Mouse (Mus musculus): ENCODE results near the gene Usp6nl. TPM values are rescaled to one million over a fixed set of nuclear protein-coding genes. Genes with fewer than 3 reads are reported as not detected.

Gene Usp6nl
- polyA plus RNA-seq (2016; fragmentation: Nextera tagmentation; extraction: Ambion mirVana) = 11.8 and 12.8 TPM in 2 replicates

DNA sequence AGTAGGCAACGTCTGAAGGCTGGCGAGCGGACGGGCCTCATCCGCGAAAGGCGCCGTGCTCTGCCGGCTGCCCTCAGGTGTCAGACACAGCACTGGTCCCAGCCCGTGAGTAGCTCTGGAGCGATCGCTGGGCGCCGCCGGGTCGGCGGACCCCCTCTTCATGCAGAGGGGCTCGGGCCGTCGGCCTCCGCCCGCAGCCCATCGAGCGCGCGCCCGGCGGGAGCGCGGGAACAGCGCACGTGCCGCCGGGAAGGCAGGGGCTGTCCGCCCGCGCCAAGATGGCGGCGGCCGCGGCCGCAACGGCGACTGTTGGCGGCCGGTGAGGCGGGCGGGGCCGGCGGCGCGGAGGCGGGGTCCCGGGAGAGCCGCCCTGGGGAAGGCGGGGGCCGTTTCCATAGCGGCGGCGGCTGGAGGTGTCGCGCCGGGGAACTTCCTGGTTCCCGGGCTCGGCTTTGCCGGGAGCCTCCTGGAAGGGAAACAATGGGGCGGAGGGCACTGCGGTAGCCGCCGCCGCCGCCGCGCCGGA is at the start of gene Usp6nl:
Gene Usp6nl, plus strand, starts transcription at position 292 of the 526 bp plus-strand sequence.
- Histone ChIP-seq H3K9me3 (replicated peaks) (no peaks in the 10 kb centered on the region), H3K4me1 (peaks cover 29% of the 10 kb centered on the region), H3K4me3 (peak within 1 kb of the TSS; percentile 95), H3K27ac (peak within 1 kb of the TSS; percentile 100), H3K36me3 (no peaks in the 10 kb centered on the region), H3K27me3 (ENCODE audit: low read depth, poor library complexity, severe bottlenecking) (no peaks in the 10 kb centered on the region)
- under 1% methylated on average over 72 of the region's 75 CpGs for WGBS
- DNase-seq (ENCODE audit: low spot score) = peak; percentile 88

DNA sequence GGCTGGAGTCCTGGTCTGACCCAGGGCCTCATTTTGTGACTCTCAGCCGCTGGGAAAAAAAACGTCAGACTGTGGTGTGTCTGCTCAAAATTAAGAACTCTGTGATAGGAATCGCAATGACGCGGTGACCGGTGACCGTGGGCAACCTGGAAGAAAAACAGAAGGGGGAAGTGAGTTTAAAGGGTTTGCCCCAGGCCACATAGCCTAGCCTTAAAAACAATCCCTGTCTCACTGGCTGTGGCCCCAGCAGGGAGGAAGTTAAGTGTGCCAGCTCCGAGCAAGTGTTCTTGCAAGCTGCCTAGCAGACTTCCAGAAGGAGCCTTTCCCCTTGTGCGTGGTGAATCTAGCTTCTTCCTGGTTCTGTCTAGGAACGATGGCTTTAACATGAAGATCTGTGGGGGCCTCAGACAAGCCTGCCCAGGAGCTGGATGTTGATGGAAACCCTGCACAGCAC is 49.0 kb upstream of the Usp6nl start:
- DNase-seq (ENCODE audit: low spot score) = peak; percentile 53

GRCm38 (mm10) chr2:6278813-6279530 is 43.5 kb upstream of the Usp6nl start:
- no peak overlapping the region for H3K27ac ChIP-seq
- DNase-seq (ENCODE audit: low spot score) = no peak
- H3K4me1 ChIP-seq = peaks cover 25% of the 10 kb centered on the region
- H3K36me3 ChIP-seq = no peaks in the 10 kb centered on the region
- H3K9me3 ChIP-seq (replicated peaks) = no peaks in the 10 kb centered on the region
- H3K27me3 ChIP-seq (ENCODE audit: low read depth, poor library complexity, severe bottlenecking) = no peaks in the 10 kb centered on the region
- 92% methylated on average over 10 of the region's 10 CpGs for WGBS
- H3K4me3 ChIP-seq = no peak overlapping the region

More for the DNA sequence above, 49.0 kb upstream of the Usp6nl start:
- Histone ChIP-seq H3K36me3 (no peaks in the 10 kb centered on the region), H3K9me3 (replicated peaks) (no peaks in the 10 kb centered on the region), H3K4me1 (peaks cover 36% of the 10 kb centered on the region), H3K27me3 (ENCODE audit: low read depth, poor library complexity, severe bottlenecking) (no peaks in the 10 kb centered on the region), H3K4me3 (no peak overlapping the region), H3K27ac (peak overlapping the region; percentile 84)
- 30% methylated on average over 10 of the region's 10 CpGs for WGBS

DNA sequence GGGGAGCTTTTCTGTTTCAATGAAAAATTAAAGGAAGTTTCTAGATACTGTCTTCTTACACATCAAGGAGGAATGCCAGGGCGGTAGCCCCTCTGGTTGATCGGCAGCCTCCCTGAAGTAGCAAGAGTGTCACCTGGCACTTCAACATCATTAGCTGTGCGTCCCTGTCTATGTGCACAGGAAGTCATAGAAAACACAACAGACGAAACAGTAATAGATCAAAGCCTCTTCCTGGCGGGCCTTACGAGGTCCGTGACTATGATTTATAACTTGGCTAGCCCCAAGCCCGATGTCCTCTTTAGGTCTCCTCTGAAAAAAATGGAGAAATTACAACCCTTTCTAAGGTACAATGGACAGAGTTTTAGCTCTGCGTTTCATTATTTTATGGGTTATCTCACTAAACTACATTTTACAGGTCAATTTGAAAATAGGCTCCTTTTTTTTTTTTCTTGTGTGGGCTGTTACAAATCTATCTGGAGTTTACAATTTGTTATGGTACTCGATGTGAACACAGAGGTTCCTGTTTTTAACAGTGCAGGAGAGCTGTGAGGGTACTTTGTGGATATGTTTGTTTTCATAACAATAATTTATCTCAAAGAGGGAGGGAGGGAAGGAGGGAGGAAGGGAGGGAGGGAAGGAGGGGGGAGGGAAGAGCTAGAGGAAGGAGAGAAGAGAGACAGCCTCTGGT is 42.7 kb upstream of the Usp6nl start:
- no peak overlapping the region for H3K27ac ChIP-seq
- H3K27me3 ChIP-seq (ENCODE audit: low read depth, poor library complexity, severe bottlenecking) = no peaks in the 10 kb centered on the region
- DNase-seq (ENCODE audit: low spot score) = no peak
- peaks cover 20% of the 10 kb centered on the region for H3K4me1 ChIP-seq
- no peak overlapping the region for H3K4me3 ChIP-seq
- WGBS = 22% methylated on average over 10 of the region's 10 CpGs
- H3K36me3 ChIP-seq = no peaks in the 10 kb centered on the region
- no peaks in the 10 kb centered on the region for H3K9me3 ChIP-seq (replicated peaks)

- no peaks in the 10 kb centered on the region for H3K36me3 ChIP-seq
- H3K9me3 ChIP-seq (replicated peaks) = no peaks in the 10 kb centered on the region
- no peaks in the 10 kb centered on the region for H3K27me3 ChIP-seq (ENCODE audit: low read depth, poor library complexity, severe bottlenecking)
- no peak overlapping the region for H3K27ac ChIP-seq
- H3K4me3 ChIP-seq = no peak overlapping the region
- DNase-seq (ENCODE audit: low spot score) = no peak
- peaks cover 20% of the 10 kb centered on the region for H3K4me1 ChIP-seq
- 86% methylated on average over 2 of the region's 2 CpGs for WGBS
Measured at GRCm38 (mm10) chr2:6283569-6283968, 38.9 kb upstream of the Usp6nl start.

- 83% methylated on average over 3 of the region's 3 CpGs for WGBS
- H3K36me3 ChIP-seq = no peaks in the 10 kb centered on the region
- DNase-seq (ENCODE audit: low spot score) = no peak
- no peaks in the 10 kb centered on the region for H3K9me3 ChIP-seq (replicated peaks)
- no peak overlapping the region for H3K4me3 ChIP-seq
- H3K27ac ChIP-seq = no peak overlapping the region
- no peaks in the 10 kb centered on the region for H3K27me3 ChIP-seq (ENCODE audit: low read depth, poor library complexity, severe bottlenecking)
- peaks cover 14% of the 10 kb centered on the region for H3K4me1 ChIP-seq
Measured at GRCm38 (mm10) chr2:6284784-6285183, 37.7 kb upstream of the Usp6nl start.

DNA sequence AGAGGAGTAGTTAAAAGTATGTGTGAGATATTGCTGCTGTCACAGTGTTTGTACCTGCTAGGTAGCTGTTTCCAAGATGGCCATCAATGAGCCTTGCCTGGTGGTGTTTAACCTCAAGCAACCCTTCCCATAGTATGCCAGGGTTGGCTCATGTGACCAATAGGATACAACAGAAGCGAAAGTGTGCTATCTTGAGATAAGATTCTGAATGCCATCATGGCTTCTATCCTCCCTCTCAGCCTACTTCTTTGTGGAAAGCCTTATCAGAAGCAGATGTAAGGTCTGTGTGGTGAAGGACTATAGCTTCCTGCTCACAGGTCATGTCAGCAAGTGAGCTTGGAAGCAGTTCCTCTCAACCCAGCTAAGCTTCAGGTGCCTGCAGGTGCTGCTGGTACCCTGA is 36.7 kb upstream of the Usp6nl start:
- no peaks in the 10 kb centered on the region for H3K36me3 ChIP-seq
- DNase-seq (ENCODE audit: low spot score) = no peak
- no peak overlapping the region for H3K4me3 ChIP-seq
- H3K4me1 ChIP-seq = peaks cover 5% of the 10 kb centered on the region
- H3K27ac ChIP-seq = no peak overlapping the region
- no peaks in the 10 kb centered on the region for H3K27me3 ChIP-seq (ENCODE audit: low read depth, poor library complexity, severe bottlenecking)
- WGBS = 89% methylated on average over 1 of the region's 1 CpGs
- H3K9me3 ChIP-seq (replicated peaks) = no peaks in the 10 kb centered on the region

DNA sequence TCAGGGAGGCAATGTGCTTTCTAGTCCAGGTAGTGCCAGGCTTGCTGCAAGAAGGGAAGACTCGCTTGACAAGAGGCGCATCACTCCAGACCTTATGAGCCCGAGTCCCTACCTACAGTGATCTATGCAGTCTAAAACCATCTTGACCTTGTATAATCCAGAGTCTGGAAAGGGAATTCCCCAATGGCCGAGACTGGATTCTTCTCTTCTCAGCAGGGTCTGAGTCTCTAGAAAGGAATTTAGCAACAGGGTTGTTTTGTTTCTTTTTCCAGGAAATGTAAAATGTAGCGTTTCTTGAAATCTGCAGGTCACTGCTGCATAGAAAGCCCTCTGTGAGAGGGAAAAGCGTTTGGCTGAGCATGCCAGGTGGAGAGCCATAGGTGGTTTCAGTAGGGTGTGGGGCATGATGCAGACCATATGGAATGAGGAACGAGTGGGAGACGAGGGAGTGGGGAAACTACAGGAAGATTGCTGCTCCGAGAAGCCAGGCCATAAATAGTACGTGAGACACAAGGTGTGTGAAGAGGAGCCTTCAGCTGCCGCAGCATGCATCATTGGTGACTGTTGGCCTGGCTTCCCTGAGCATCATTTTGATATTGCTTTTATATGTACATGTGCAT is 28.5 kb upstream of the Usp6nl start:
- Histone ChIP-seq H3K9me3 (replicated peaks) (no peaks in the 10 kb centered on the region), H3K27me3 (ENCODE audit: low read depth, poor library complexity, severe bottlenecking) (no peaks in the 10 kb centered on the region), H3K4me3 (no peak overlapping the region), H3K36me3 (no peaks in the 10 kb centered on the region), H3K27ac (no peak overlapping the region), H3K4me1 (peaks cover 12% of the 10 kb centered on the region; the same call in 1 of the 2 replicates)
- DNase-seq (ENCODE audit: low spot score) = no peak
- 83% methylated on average over 11 of the region's 11 CpGs for WGBS

GRCm38 (mm10) chr2:6294993-6295628 is 27.4 kb upstream of the Usp6nl start:
- no peak overlapping the region for H3K4me3 ChIP-seq

DNA sequence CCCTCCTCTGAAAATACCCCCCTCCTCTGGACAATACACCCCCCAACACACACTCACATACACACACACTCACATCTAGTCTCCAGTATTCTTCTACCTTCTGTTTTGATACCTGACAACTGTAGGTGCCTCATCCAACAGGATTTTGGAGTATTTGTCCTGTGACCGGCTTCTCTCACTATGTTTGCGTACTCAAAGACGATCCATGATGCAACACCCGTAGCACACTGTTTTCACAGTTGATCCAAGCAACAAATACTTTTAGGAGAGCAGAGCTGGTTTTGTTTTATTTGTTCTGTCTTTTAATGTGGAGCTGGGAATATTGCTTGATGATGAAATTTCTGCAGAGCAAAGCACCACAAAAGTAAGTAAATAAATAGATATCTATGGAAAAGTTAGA is 17.7 kb upstream of the Usp6nl start:
- Histone ChIP-seq H3K9me3 (replicated peaks) (no peaks in the 10 kb centered on the region), H3K4me1 (no peaks in the 10 kb centered on the region), H3K27me3 (ENCODE audit: low read depth, poor library complexity, severe bottlenecking) (no peaks in the 10 kb centered on the region), H3K27ac (no peak overlapping the region), H3K4me3 (no peak overlapping the region), H3K36me3 (no peaks in the 10 kb centered on the region)
- no peak for DNase-seq (ENCODE audit: low spot score)
- WGBS = 96% methylated on average over 4 of the region's 4 CpGs

More at GRCm38 (mm10) chr2:6294993-6295628, 27.4 kb upstream of the Usp6nl start:
- H3K27ac ChIP-seq = no peak overlapping the region
- no peaks in the 10 kb centered on the region for H3K9me3 ChIP-seq (replicated peaks)
- no peaks in the 10 kb centered on the region for H3K27me3 ChIP-seq (ENCODE audit: low read depth, poor library complexity, severe bottlenecking)
- no peaks in the 10 kb centered on the region for H3K36me3 ChIP-seq
- DNase-seq (ENCODE audit: low spot score) = no peak
- H3K4me1 ChIP-seq = peaks cover 12% of the 10 kb centered on the region; the same call in 1 of the 2 replicates
- 66% methylated on average over 7 of the region's 7 CpGs for WGBS

DNA sequence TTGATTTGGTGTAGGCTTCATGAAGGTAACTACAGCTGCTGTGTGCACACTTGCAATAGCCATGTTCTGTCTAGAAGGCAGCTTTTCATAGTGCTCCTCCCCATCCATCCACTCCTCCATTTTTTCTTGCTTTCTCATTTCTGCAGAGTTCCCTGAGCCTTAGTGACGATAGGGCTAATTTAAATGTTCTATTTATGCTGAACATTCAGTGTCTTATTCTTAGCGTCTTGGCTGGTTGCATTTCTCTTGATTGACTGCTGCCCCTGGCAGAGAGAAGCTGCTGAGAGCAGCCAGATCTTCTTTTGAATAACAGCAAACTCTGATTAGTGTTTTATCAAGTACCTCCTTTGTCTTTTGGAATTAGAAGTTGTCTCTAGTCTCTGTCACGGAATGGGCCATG is 15.6 kb upstream of the Usp6nl start:
- Histone ChIP-seq H3K4me3 (no peak overlapping the region), H3K27me3 (ENCODE audit: low read depth, poor library complexity, severe bottlenecking) (no peaks in the 10 kb centered on the region), H3K27ac (no peak overlapping the region), H3K9me3 (replicated peaks) (no peaks in the 10 kb centered on the region), H3K36me3 (no peaks in the 10 kb centered on the region), H3K4me1 (no peaks in the 10 kb centered on the region)
- DNase-seq (ENCODE audit: low spot score) = no peak
- 90% methylated on average over 3 of the region's 3 CpGs for WGBS

DNA sequence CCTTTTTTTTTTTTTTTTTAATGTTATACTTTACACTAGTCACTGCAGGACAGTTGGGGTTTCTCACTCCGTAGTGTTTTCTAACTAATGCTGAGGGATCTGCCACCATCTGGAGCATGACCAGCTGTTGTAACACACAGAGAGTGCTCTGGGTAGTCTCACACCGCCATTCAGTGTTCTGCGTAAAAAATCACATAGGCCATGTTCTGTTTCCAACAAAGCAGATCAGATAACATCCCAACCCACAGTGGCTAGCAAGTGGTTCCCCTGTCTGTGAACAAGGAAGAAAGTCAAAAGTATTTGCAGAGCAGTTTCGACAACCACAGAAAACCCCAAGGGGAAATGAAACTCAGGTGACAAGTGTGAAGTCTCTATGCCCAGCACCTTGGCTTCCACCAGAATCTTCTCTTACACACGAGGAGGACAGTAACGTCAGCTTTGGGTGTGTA is 13.1 kb upstream of the Usp6nl start:
- no peaks in the 10 kb centered on the region for H3K27me3 ChIP-seq (ENCODE audit: low read depth, poor library complexity, severe bottlenecking)
- WGBS = 85% methylated on average over 6 of the region's 6 CpGs
- no peak overlapping the region for H3K4me3 ChIP-seq
- no peak overlapping the region for H3K27ac ChIP-seq
- no peaks in the 10 kb centered on the region for H3K4me1 ChIP-seq
- H3K9me3 ChIP-seq (replicated peaks) = no peaks in the 10 kb centered on the region
- no peaks in the 10 kb centered on the region for H3K36me3 ChIP-seq
- no peak for DNase-seq (ENCODE audit: low spot score)
